Mouse (Mus musculus): ENCODE data around the gene Kdm1b. TPM values are rescaled to one million over a fixed set of nuclear protein-coding genes. Genes with fewer than 3 reads are reported as not detected.

Kdm1b gene
- 4.3 and 5.8 TPM in 2 replicates for polyA plus RNA-seq (2012; rRNA removed)

DNA sequence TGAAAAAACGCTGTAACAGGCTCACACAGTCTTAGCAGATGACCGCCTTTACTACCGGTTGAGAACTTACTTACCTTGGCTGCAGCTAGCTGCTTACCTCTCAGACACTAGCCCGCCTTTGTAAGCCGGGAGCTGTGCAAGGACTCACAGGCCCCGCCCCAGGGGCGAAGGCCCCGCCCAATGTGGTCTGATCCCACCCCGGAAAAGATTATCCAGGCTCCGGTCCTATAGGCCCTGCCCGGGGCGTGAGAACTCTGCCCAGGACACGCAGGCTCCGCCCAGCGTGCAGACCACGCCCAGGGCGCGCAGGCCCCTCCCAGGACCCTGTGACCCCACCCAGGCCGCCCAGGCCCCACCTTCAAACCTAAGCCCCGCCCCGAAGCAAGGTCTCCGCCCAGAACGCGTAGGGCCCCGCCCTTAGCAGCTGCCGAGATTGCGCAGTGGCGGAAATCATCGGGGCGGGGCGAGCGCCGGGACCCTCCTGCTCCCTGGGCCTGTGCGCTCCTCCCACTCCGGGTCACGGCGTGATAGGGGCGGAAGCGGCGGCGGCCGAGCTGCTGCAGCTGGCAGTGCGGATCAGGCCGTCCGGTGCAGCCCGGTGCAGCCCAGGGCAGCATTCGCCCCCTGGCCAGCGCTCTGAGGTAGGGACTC lies at the start of gene Kdm1b:
TSS of gene Kdm1b (plus strand) at position 470 of the 651 bp plus-strand sequence.
- H3K4me1 ChIP-seq (ENCODE audit: control insufficient read depth, insufficient read depth, insufficient read length, low read length), result peaks cover 11% of the 10 kb centered on the region
- H3K27ac ChIP-seq (ENCODE audit: insufficient read depth, low read depth, low read length), result peak within 1 kb of the TSS; percentile 17; the same call in 1 of the 2 replicates
- WGBS, result 1% methylated on average over 48 of the region's 48 CpGs
- H3K36me3 ChIP-seq (ENCODE audit: control insufficient read depth, insufficient read depth, low read length), result no peaks in the 10 kb centered on the region
- H3K27me3 ChIP-seq (ENCODE audit: control insufficient read depth, insufficient read depth, low read length), result no peaks in the 10 kb centered on the region
- TF ChIP-seq CTCF (IDR thresholded peaks at IDR 0.05; ENCODE audit: extremely low read depth, insufficient read length, insufficient replicate concordance, low read depth, low read length) (no peak), POLR2A (IDR thresholded peaks at IDR 0.05; ENCODE audit: low read depth, low read length) (peak; percentile 88)
- H3K4me3 ChIP-seq (ENCODE audit: low read depth, low read length), result peak within 1 kb of the TSS; percentile 77

DNA sequence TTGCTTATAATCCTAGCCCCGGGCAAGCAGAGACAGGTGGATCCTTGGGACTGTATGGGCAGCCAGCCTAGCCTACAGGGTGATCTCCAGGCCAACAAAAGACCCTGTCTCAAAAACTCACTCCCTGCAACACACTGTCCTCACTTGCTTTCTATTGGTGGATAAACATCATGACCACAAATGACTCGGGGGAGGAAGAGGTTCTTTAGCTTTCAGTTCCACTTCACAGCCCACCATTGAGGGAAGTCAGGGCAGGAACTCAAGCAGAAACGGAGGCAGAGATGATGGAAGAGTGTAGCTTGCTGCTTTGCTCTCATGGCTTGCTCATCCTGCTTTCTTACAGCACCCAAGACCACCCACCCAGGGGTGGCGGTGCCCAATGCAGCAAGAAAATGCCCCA lies 45.9 kb upstream of the Kdm1b start:
- no peaks in the 10 kb centered on the region for H3K27me3 ChIP-seq (ENCODE audit: control insufficient read depth, insufficient read depth, low read length)
- WGBS, result 80% methylated on average over 4 of the region's 4 CpGs

DNA sequence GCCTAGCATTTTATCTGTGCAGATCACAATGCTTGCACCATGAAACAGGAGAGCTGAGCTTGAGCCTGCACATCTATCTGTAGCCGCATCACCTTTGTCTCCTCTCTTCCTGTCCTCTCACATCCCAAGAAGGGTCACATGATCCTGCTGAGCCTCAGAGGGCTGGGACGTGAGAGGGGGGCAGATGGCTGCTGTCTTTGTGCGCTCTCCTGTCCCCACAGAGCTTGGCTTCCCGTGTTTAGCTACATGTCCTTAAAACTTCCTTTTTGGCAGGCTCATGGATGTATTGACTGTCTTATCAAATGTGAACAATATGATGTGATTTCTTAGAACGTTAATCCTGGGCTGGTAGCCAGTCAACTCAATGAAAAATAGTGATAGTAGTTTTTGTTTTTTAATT lies 43.8 kb upstream of the Kdm1b start:
- peak overlapping the region; percentile 35; the same call in 1 of the 2 replicates for H3K27ac ChIP-seq (ENCODE audit: insufficient read depth, low read depth, low read length)
- no peaks in the 10 kb centered on the region for H3K36me3 ChIP-seq (ENCODE audit: control insufficient read depth, insufficient read depth, low read length)
- TF ChIP-seq CTCF (IDR thresholded peaks at IDR 0.05; ENCODE audit: extremely low read depth, insufficient read length, insufficient replicate concordance, low read depth, low read length) (no peak), POLR2A (IDR thresholded peaks at IDR 0.05; ENCODE audit: low read depth, low read length) (no peak)
- H3K4me3 ChIP-seq (ENCODE audit: low read depth, low read length), result no peak overlapping the region
- H3K4me1 ChIP-seq (ENCODE audit: control insufficient read depth, insufficient read depth, insufficient read length, low read length), result no peaks in the 10 kb centered on the region; the same call in 1 of the 2 replicates
- 23% methylated on average over 5 of the region's 5 CpGs for WGBS
- H3K27me3 ChIP-seq (ENCODE audit: control insufficient read depth, insufficient read depth, low read length), result no peaks in the 10 kb centered on the region

More for the DNA sequence above, 45.9 kb upstream of the Kdm1b start:
- TF ChIP-seq CTCF (IDR thresholded peaks at IDR 0.05; ENCODE audit: extremely low read depth, insufficient read length, insufficient replicate concordance, low read depth, low read length) (no peak), POLR2A (IDR thresholded peaks at IDR 0.05; ENCODE audit: low read depth, low read length) (no peak)
- H3K27ac ChIP-seq (ENCODE audit: insufficient read depth, low read depth, low read length), result no peak overlapping the region
- no peaks in the 10 kb centered on the region for H3K36me3 ChIP-seq (ENCODE audit: control insufficient read depth, insufficient read depth, low read length)
- H3K4me3 ChIP-seq (ENCODE audit: low read depth, low read length), result no peak overlapping the region
- no peaks in the 10 kb centered on the region; the same call in 1 of the 2 replicates for H3K4me1 ChIP-seq (ENCODE audit: control insufficient read depth, insufficient read depth, insufficient read length, low read length)

- 71% methylated on average over 4 of the region's 4 CpGs for WGBS
- no peak overlapping the region for H3K4me3 ChIP-seq (ENCODE audit: low read depth, low read length)
- H3K27me3 ChIP-seq (ENCODE audit: control insufficient read depth, insufficient read depth, low read length), result no peaks in the 10 kb centered on the region
- no peaks in the 10 kb centered on the region; the same call in 1 of the 2 replicates for H3K4me1 ChIP-seq (ENCODE audit: control insufficient read depth, insufficient read depth, insufficient read length, low read length)
- no peaks in the 10 kb centered on the region for H3K36me3 ChIP-seq (ENCODE audit: control insufficient read depth, insufficient read depth, low read length)
- no peak overlapping the region for H3K27ac ChIP-seq (ENCODE audit: insufficient read depth, low read depth, low read length)
- no peak for TF ChIP-seq CTCF (IDR thresholded peaks at IDR 0.05; ENCODE audit: extremely low read depth, insufficient read length, insufficient replicate concordance, low read depth, low read length)
- TF ChIP-seq POLR2A (IDR thresholded peaks at IDR 0.05; ENCODE audit: low read depth, low read length), result no peak
Measured at GRCm38 (mm10) chr13:47001590-47001989, 41.7 kb upstream of the Kdm1b start.

DNA sequence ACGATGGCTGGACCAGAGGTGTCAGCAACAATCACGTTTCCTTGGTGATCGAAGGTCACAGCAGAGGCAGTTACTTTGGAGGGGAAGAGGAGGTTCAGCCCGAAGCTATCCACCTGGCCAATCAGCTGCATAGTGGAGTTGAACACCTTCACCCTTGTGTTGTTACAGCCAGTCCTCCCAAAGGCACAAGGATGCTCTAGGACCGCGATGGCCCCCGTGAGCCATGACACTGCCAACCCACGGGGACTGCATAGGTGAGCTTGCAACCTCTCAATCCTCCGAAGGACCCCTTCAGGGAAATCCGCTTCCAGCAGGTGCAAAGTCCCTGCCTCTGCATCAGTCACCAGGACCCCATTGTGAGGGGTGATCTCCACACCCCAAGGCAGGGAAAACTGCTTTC lies 29.6 kb upstream of the Kdm1b start:
- TF ChIP-seq POLR2A (IDR thresholded peaks at IDR 0.05; ENCODE audit: low read depth, low read length) (no peak), CTCF (IDR thresholded peaks at IDR 0.05; ENCODE audit: extremely low read depth, insufficient read length, insufficient replicate concordance, low read depth, low read length) (no peak)
- Histone ChIP-seq H3K27me3 (ENCODE audit: control insufficient read depth, insufficient read depth, low read length) (no peaks in the 10 kb centered on the region), H3K27ac (ENCODE audit: insufficient read depth, low read depth, low read length) (no peak overlapping the region), H3K4me1 (ENCODE audit: control insufficient read depth, insufficient read depth, insufficient read length, low read length) (peaks cover 13% of the 10 kb centered on the region; the same call in 1 of the 2 replicates), H3K4me3 (ENCODE audit: low read depth, low read length) (peak overlapping the region; percentile 66), H3K36me3 (ENCODE audit: control insufficient read depth, insufficient read depth, low read length) (no peaks in the 10 kb centered on the region)
- 72% methylated on average over 10 of the region's 10 CpGs for WGBS

- WGBS, result 2% methylated on average over 73 of the region's 73 CpGs
- Histone ChIP-seq H3K36me3 (ENCODE audit: control insufficient read depth, insufficient read depth, low read length) (no peaks in the 10 kb centered on the region), H3K27ac (ENCODE audit: insufficient read depth, low read depth, low read length) (no peak within 1 kb of the TSS), H3K27me3 (ENCODE audit: control insufficient read depth, insufficient read depth, low read length) (no peaks in the 10 kb centered on the region), H3K4me3 (ENCODE audit: low read depth, low read length) (peak within 1 kb of the TSS; percentile 66), H3K4me1 (ENCODE audit: control insufficient read depth, insufficient read depth, insufficient read length, low read length) (peaks cover 13% of the 10 kb centered on the region; the same call in 1 of the 2 replicates)
- peak; percentile 88 for TF ChIP-seq CTCF (IDR thresholded peaks at IDR 0.05; ENCODE audit: extremely low read depth, insufficient read length, insufficient replicate concordance, low read depth, low read length)
- no peak; the same call in 1 of the 2 replicates for TF ChIP-seq POLR2A (IDR thresholded peaks at IDR 0.05; ENCODE audit: low read depth, low read length)
Measured at GRCm38 (mm10) chr13:47014334-47015194, 28.7 kb upstream of the Kdm1b start, which contains the start of gene Nhlrc1. Gene Nhlrc1, minus strand, starts transcription at chr13:47014850.

DNA sequence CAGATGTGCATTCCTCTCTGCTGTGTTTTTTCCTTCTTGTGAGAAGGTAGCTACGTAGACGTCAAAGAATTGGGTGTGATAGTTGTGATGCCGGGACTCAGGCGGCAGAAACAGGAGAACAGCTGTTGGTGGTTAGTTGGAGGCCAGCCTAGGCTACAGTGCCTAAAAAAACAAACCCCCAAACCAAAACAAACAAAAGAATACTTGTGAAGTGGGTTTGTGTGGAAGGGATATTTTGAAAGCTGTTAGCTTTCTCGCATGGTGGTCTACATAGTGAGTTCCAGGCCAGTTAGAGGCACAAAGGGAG lies 28.2 kb upstream of the Kdm1b start:
- peaks cover 13% of the 10 kb centered on the region; the same call in 1 of the 2 replicates for H3K4me1 ChIP-seq (ENCODE audit: control insufficient read depth, insufficient read depth, insufficient read length, low read length)
- no peak overlapping the region for H3K4me3 ChIP-seq (ENCODE audit: low read depth, low read length)
- TF ChIP-seq POLR2A (IDR thresholded peaks at IDR 0.05; ENCODE audit: low read depth, low read length), result no peak
- TF ChIP-seq CTCF (IDR thresholded peaks at IDR 0.05; ENCODE audit: extremely low read depth, insufficient read length, insufficient replicate concordance, low read depth, low read length), result no peak
- WGBS, result 69% methylated on average over 5 of the region's 5 CpGs
- no peaks in the 10 kb centered on the region for H3K27me3 ChIP-seq (ENCODE audit: control insufficient read depth, insufficient read depth, low read length)
- H3K36me3 ChIP-seq (ENCODE audit: control insufficient read depth, insufficient read depth, low read length), result no peaks in the 10 kb centered on the region
- H3K27ac ChIP-seq (ENCODE audit: insufficient read depth, low read depth, low read length), result no peak overlapping the region
